Mouse (Mus musculus) heart, embryonic 15.5 days (tissue): ENCODE measurements around the gene Trim61. TPM values are rescaled to one million over a fixed set of nuclear protein-coding genes. Genes with fewer than 3 reads are reported as not detected.
"Not testable (repeated sequence)": the region's sequence is repeated elsewhere in the genome, so short reads cannot be mapped to it uniquely, and the experiment has no call there.

ENCODE experiments used
- ATAC-seq: fragments of 200-750 bp; cut with Nextera tagmentation; replicated peaks from 2 replicates; pipeline ENCODE4 v1.8.0; 2017; ENCODE audit warnings: low read depth, moderate TSS enrichment; ENCODE audit not compliant: insufficient number of reproducible peaks, insufficient read depth, low FRiP score
- H3K27ac ChIP-seq: fragments of 300-500 bp; sonication (generic); 2 replicates; pipeline ENCODE4 v1.5.1; 2015; ENCODE audit warnings: mild to moderate bottlenecking, inconsistent platforms
- H3K27me3 ChIP-seq: fragments of 300-500 bp; sonication (generic); 2 replicates; pipeline ENCODE4 v1.6.1; 2015; ENCODE audit warnings: inconsistent platforms
- H3K36me3 ChIP-seq: fragments of 300-500 bp; sonication (generic); 2 replicates; pipeline ENCODE4 v1.6.1; 2015; ENCODE audit warnings: mild to moderate bottlenecking, inconsistent platforms
- H3K4me1 ChIP-seq: fragments of 300-500 bp; sonication (generic); replicated peaks from 2 replicates; pipeline ENCODE4 v1.6.1; 2015; ENCODE audit warnings: inconsistent platforms
- H3K4me2 ChIP-seq: fragments of 300-500 bp; sonication (generic); 2 replicates; pipeline ENCODE4 v1.6.1; 2015; ENCODE audit warnings: inconsistent platforms, mild to moderate bottlenecking, moderate library complexity
- H3K4me3 ChIP-seq: fragments of 300-500 bp; sonication (generic); 2 replicates; pipeline ENCODE4 v1.5.1; 2015; ENCODE audit warnings: mild to moderate bottlenecking, inconsistent platforms
- H3K9ac ChIP-seq: fragments of 300-500 bp; sonication (generic); 2 replicates; pipeline ENCODE4 v1.6.1; 2015; ENCODE audit warnings: mild to moderate bottlenecking, inconsistent platforms
- H3K9me3 ChIP-seq: fragments of 300-500 bp; sonication (generic); replicated peaks from 2 replicates; pipeline ENCODE4 v1.6.1; 2016; ENCODE audit warnings: inconsistent platforms
- WGBS: fragments of 180-500 bp; shearing (Covaris S2); methylation state at CpG from one replicate; pipeline ENCODE4 v1.1.7; 2015; ENCODE audit warnings: mixed read lengths; 5-methylcytosine and 5-hydroxymethylcytosine counted together
- polyA plus RNA-seq: library from polyadenylated mRNA; unstranded; fragments of >200 nt; fragmentation: Nextera tagmentation; extraction: Ambion mirVana; gene quantifications from 2 replicates; pipeline ENCODE4 v1.2.1, GENCODE M21; 2015

Gene Trim61
- polyA plus RNA-seq, 1 experiment from 2014 or later = not detected

DNA sequence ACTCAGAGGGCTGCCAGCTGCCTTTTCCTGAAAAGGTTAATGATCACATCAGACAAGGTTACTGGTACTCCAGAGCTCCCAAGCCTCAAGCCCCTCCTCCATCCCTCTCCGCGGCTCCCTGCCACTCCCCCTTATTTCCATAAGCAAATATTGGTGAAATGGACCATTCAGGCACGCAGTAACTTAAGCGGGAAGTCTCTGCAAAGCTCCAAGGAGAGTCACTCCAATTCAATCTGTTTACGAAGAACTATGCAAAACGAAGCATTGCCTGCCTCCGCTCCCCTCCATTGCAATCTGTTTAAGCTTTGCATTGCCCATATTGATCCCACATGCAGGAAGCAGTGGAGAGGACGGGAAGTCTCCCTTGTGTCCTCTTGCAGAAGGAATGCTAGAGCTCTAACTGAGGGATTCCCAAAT lies 18.8 kb upstream of the Trim61 start, which contains the start of gene Apela:
TSS of gene Apela (minus strand) at position 220 of the 417 bp plus-strand sequence.
- H3K4me3 ChIP-seq = peak within 1 kb of the TSS; percentile 47
- H3K9me3 ChIP-seq = no peaks in the 10 kb centered on the region
- ATAC-seq = peak; percentile 62; the same call in 1 of the 2 replicates
- H3K4me1 ChIP-seq = peaks cover 2% of the 10 kb centered on the region
- no peak within 1 kb of the TSS for H3K9ac ChIP-seq
- H3K27ac ChIP-seq = no peak within 1 kb of the TSS
- H3K4me2 ChIP-seq = peak within 1 kb of the TSS; percentile 78
- H3K27me3 ChIP-seq = no peaks in the 10 kb centered on the region
- 2% methylated on average over 8 of the region's 8 CpGs for WGBS
- no peaks in the 10 kb centered on the region for H3K36me3 ChIP-seq

GRCm38 (mm10) chr8:65034136-65034535 lies 15.8 kb upstream of the Trim61 start:
- 54% methylated on average over 2 of the region's 2 CpGs for WGBS
- peaks cover 2% of the 10 kb centered on the region for H3K4me1 ChIP-seq
- no peaks in the 10 kb centered on the region for H3K9me3 ChIP-seq
- no peaks in the 10 kb centered on the region for H3K36me3 ChIP-seq
- H3K9ac ChIP-seq = no peak overlapping the region
- no peaks in the 10 kb centered on the region for H3K27me3 ChIP-seq
- H3K27ac ChIP-seq = no peak overlapping the region
- no peak overlapping the region for H3K4me3 ChIP-seq
- no peak overlapping the region for H3K4me2 ChIP-seq
- no peak for ATAC-seq

DNA sequence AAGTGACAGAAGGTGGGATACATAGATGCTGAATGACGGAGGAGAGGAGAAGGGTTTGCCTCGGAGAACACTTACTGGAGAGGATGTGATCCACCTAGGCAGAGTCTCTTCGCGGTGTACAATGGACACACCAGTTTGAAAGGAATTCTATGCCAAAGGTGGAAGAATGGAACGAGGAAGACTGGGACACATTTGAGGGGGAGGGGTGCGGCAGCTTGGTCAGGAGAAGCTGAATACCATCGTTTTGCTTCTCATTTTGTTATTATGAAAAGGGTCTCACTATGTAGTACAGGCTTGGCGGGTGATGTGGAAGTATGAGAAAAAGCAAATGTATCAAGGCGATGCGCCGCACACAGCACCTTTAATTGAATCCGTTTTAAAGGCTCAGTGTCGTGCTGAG lies 14.7 kb upstream of the Trim61 start:
- Histone ChIP-seq H3K4me1 (peaks cover 2% of the 10 kb centered on the region), H3K27ac (no peak overlapping the region), H3K36me3 (no peaks in the 10 kb centered on the region), H3K27me3 (no peaks in the 10 kb centered on the region), H3K9ac (no peak overlapping the region), H3K4me3 (no peak overlapping the region), H3K9me3 (no peaks in the 10 kb centered on the region), H3K4me2 (no peak overlapping the region)
- WGBS = 83% methylated on average over 13 of the region's 13 CpGs
- no peak for ATAC-seq

DNA sequence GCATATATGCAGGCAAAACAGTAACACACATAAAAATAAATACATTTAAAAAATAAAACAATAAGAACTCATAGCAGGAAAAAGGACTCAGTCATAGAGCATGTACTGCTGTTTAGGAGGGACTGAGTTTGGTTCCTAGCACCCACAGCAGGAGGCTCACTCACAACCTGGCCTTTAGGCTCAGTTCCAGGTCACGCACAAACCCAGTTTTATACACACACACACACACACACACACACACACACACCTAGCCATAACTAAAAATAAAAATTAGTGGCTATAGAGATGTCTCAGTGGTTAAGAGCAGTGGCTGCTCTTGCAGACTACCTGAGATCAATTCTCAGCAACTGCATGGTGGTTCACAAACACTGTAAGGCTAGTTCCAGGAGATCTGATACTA lies 13.8 kb upstream of the Trim61 start:
- peaks cover 2% of the 10 kb centered on the region; the same call in 1 of the 2 replicates for H3K4me1 ChIP-seq
- no peak for ATAC-seq
- WGBS = 94% methylated on average over 1 of the region's 1 CpGs

GRCm38 (mm10) chr8:65030735-65031485 lies 12.6 kb upstream of the Trim61 start:
- no peaks in the 10 kb centered on the region for H3K27me3 ChIP-seq
- no peak overlapping the region for H3K9ac ChIP-seq
- peaks cover 2% of the 10 kb centered on the region; the same call in 1 of the 2 replicates for H3K4me1 ChIP-seq
- no peak overlapping the region for H3K4me2 ChIP-seq
- H3K9me3 ChIP-seq = no peaks in the 10 kb centered on the region
- WGBS = 70% methylated on average over 4 of the region's 4 CpGs
- ATAC-seq = no peak
- no peak overlapping the region for H3K27ac ChIP-seq
- H3K36me3 ChIP-seq = no peaks in the 10 kb centered on the region
- H3K4me3 ChIP-seq = no peak overlapping the region

More for the DNA sequence above, 13.8 kb upstream of the Trim61 start:
- H3K36me3 ChIP-seq = no peaks in the 10 kb centered on the region
- H3K4me2 ChIP-seq = no peak overlapping the region
- no peak overlapping the region for H3K27ac ChIP-seq
- H3K9ac ChIP-seq = no peak overlapping the region
- H3K27me3 ChIP-seq = no peaks in the 10 kb centered on the region
- H3K9me3 ChIP-seq = no peaks in the 10 kb centered on the region
- H3K4me3 ChIP-seq = no peak overlapping the region

DNA sequence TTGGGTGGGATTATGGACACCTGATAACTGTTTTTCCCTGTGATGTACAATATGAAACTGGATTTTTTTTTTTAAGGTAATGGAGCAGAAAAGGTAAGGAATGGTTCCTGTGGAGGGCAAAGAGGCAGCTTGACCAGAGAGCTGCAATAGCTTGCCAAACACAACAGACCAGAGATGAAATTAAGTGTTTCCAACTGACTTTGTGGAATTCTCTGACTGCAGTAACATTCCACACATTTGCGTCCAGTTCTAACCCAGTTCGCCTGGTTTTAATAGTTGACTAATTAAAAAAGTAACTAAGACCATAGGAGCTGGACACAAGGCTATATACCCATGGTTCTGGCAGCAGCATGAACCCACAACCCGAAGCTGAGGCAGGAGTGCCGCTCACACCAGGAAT lies 11.5 kb upstream of the Trim61 start:
- H3K27ac ChIP-seq = no peak overlapping the region
- no peak overlapping the region for H3K9ac ChIP-seq
- H3K9me3 ChIP-seq = no peaks in the 10 kb centered on the region
- no peaks in the 10 kb centered on the region for H3K36me3 ChIP-seq
- H3K4me3 ChIP-seq = no peak overlapping the region
- no peak for ATAC-seq
- no peaks in the 10 kb centered on the region for H3K4me1 ChIP-seq
- no peak overlapping the region for H3K4me2 ChIP-seq
- WGBS = 81% methylated on average over 4 of the region's 4 CpGs
- no peaks in the 10 kb centered on the region for H3K27me3 ChIP-seq

GRCm38 (mm10) chr8:65028959-65029686 lies 10.8 kb upstream of the Trim61 start:
- H3K36me3 ChIP-seq = no peaks in the 10 kb centered on the region
- no peak overlapping the region for H3K4me3 ChIP-seq
- H3K27me3 ChIP-seq = no peaks in the 10 kb centered on the region
- no peaks in the 10 kb centered on the region for H3K4me1 ChIP-seq
- H3K27ac ChIP-seq = no peak overlapping the region
- no peaks in the 10 kb centered on the region for H3K9me3 ChIP-seq
- H3K9ac ChIP-seq = no peak overlapping the region
- ATAC-seq = no peak
- WGBS = 79% methylated on average over 12 of the region's 12 CpGs
- H3K4me2 ChIP-seq = no peak overlapping the region

- Histone ChIP-seq H3K4me1 (no peaks in the 10 kb centered on the region), H3K4me2 (no peak overlapping the region), H3K27me3 (no peaks in the 10 kb centered on the region), H3K9me3 (no peaks in the 10 kb centered on the region), H3K27ac (no peak overlapping the region), H3K9ac (no peak overlapping the region), H3K36me3 (no peaks in the 10 kb centered on the region), H3K4me3 (no peak overlapping the region)
- 45% methylated on average over 8 of the region's 8 CpGs for WGBS
- ATAC-seq = no peak
Measured at GRCm38 (mm10) chr8:65022485-65022884, 4.2 kb upstream of the Trim61 start.

- H3K27ac ChIP-seq, H3K27me3 ChIP-seq, H3K4me2 ChIP-seq, H3K4me1 ChIP-seq, H3K9ac ChIP-seq, H3K9me3 ChIP-seq, H3K36me3 ChIP-seq, ATAC-seq, H3K4me3 ChIP-seq: not testable (repeated sequence)
- WGBS = 77% methylated on average over 6 of the region's 6 CpGs
Measured at GRCm38 (mm10) chr8:65007616-65008015, 10.7 kb downstream of the Trim61 start.

- no peaks in the 10 kb centered on the region for H3K36me3 ChIP-seq
- H3K9me3 ChIP-seq = no peaks in the 10 kb centered on the region
- H3K27me3 ChIP-seq = no peaks in the 10 kb centered on the region
- no peak overlapping the region for H3K9ac ChIP-seq
- H3K4me2 ChIP-seq = no peak overlapping the region
- no peaks in the 10 kb centered on the region for H3K4me1 ChIP-seq
- H3K27ac ChIP-seq = no peak overlapping the region
- no peak for ATAC-seq
- H3K4me3 ChIP-seq = no peak overlapping the region
- 83% methylated on average over 4 of the region's 4 CpGs for WGBS
Measured at GRCm38 (mm10) chr8:64998806-64999365, 19.4 kb downstream of the Trim61 start.

- WGBS = 87% methylated on average over 4 of the region's 4 CpGs
- no peak for ATAC-seq
- Histone ChIP-seq H3K36me3 (no peaks in the 10 kb centered on the region), H3K27me3 (no peaks in the 10 kb centered on the region), H3K9ac (no peak within 1 kb of the TSS), H3K4me1 (no peaks in the 10 kb centered on the region), H3K9me3 (no peaks in the 10 kb centered on the region), H3K4me2 (no peak within 1 kb of the TSS), H3K27ac (no peak within 1 kb of the TSS), H3K4me3 (no peak within 1 kb of the TSS)
Measured at GRCm38 (mm10) chr8:64987731-64988130, 30.6 kb downstream of the Trim61 start, which contains the start of gene Trim75. Gene Trim75 (minus strand): TSS chr8:64987831.
